21 mouse cellular contexts compared by ENCODE assay signal in genomic region chr7:44534242-44534641, GRCm38 (mm10). TPM values are rescaled to one million over a fixed set of nuclear protein-coding genes. Genes with fewer than 3 reads are reported as not detected.
DNase-seq lines count a peak whose midpoint lies in the region; ATAC-seq and TF ChIP-seq lines count a peak whose summit lies in the region.
"Had no signal": no experiment of that assay in that cellular context is flagged by ENCODE, and none has a peak within 500 bp of the region (broad histone marks: within the 10 kb centered on the region; RNA-seq: fewer than 3 reads in every experiment).

No protein-coding gene starts in this region.

- H3K27me3 ChIP-seq in E14TG2a.4 (ENCODE audit: insufficient read depth, low read length), result peaks cover 3% of the 10 kb centered on the region; the same call in 1 of the 2 replicates
- H3K27me3 ChIP-seq: stomach, embryonic 15.5 days had no signal

- H3K4me3 ChIP-seq in lung, adult 2 months (replicated peaks; ENCODE audit: extremely low read depth, low read depth, low read length), result no peak overlapping the region
- peak overlapping the region; percentile 59 for H3K4me3 ChIP-seq in E14TG2a.4 (replicated peaks; ENCODE audit: low read length)
- H3K4me3 ChIP-seq: gastrocnemius, adult 2 months; heart, adult 2 months; limb, embryonic 15.5 days; stomach, embryonic 15.5 days had no signal

- no peak for TF ChIP-seq POLR2A in lung, adult 2 months (IDR thresholded peaks at IDR 0.05; ENCODE audit: borderline replicate concordance, extremely low read depth, low read depth, low read length)

- no peaks in the 10 kb centered on the region for H3K9me3 ChIP-seq in E14TG2a.4 (ENCODE audit: low read length)
- H3K9me3 ChIP-seq: limb, embryonic 15.5 days; stomach, embryonic 15.5 days had no signal

- peak; percentile 76 for ATAC-seq in megakaryocyte, adult 5-6 weeks (ENCODE audit: poor library complexity, severe bottlenecking)
- ATAC-seq: forebrain, postnatal 0 days; hindbrain, postnatal 0 days; midbrain, embryonic 16.5 days had no signal

- TF ChIP-seq CTCF in lung, adult 2 months (IDR thresholded peaks at IDR 0.05; ENCODE audit: insufficient read depth, low read length), result no peak
- no peak for TF ChIP-seq CTCF in E14TG2a.4 (conservative IDR thresholded peaks at IDR 0.05; ENCODE audit: low read length)

- peaks cover 76% of the 10 kb centered on the region for H3K36me3 ChIP-seq in E14TG2a.4 (ENCODE audit: insufficient read depth, low read length)

- intact Hi-C loops in heart, postnatal 36 days (cut with DNase I), result no loop called here

- peak; percentile 29 for DNase-seq in lung, postnatal 10 days
- no peak for DNase-seq in lung, adult 2 months
- peak; percentile 60 to 68 for DNase-seq in spleen, postnatal 14 days (ENCODE audit: low spot score in 2 of 2)
- DNase-seq in right cerebral cortex, postnatal 14 days, result no peak
- DNase-seq in MN1 (ENCODE audit: low spot score), result no peak
- DNase-seq in heart, postnatal 36 days, result no peak
- DNase-seq: adrenal gland, adult 8-10 months; cerebellum, adult 11 months; forebrain, postnatal 0 days; gastrocnemius, adult 2 months; heart, postnatal 10 days; kidney, adult 9 months; kidney, postnatal 36 days had no signal

- H3K4me1 ChIP-seq in lung, adult 2 months (ENCODE audit: control insufficient read depth, insufficient read depth, low read length), result no peaks in the 10 kb centered on the region; the same call in 1 of the 2 replicates
- H3K4me1 ChIP-seq in E14TG2a.4 (replicated peaks; ENCODE audit: low read depth, low read length), result peaks cover 100% of the 10 kb centered on the region
- H3K4me1 ChIP-seq: stomach, embryonic 15.5 days had no signal

- WGBS in lung, adult 2 months, result 84% methylated on average over 12 of the region's 13 CpGs

RNA-seq across cellular contexts. Expression of gene Spib, which starts 2.4 kb away (rescaled TPM):
- 11.2 and 11.7 TPM in 2 replicates for polyA plus RNA-seq in lung, adult 2 months (2012; rRNA removed)
- 3.2 and 3.8 TPM in 2 replicates for total RNA-seq in megakaryocyte, adult 5-6 weeks (2015)
- total RNA-seq in megakaryocyte, adult 5-6 weeks (2017), result 4.1 and 6.4 TPM in 2 replicates
- total RNA-seq in heart, postnatal 36 days (2021), result under 1 TPM; 0.31 to 0.51 TPM
- polyA plus RNA-seq: forebrain, postnatal 0 days; hindbrain, postnatal 0 days; midbrain, embryonic 16.5 days had no signal

RNA-seq across cellular contexts. Expression of gene Mybpc2, which starts 9.8 kb away (rescaled TPM):
- 1.0 and 10.5 TPM in 2 replicates for polyA plus RNA-seq in lung, adult 2 months (2012; rRNA removed)
- total RNA-seq in megakaryocyte, adult 5-6 weeks (2015), result not detected in 2 replicates
- total RNA-seq in megakaryocyte, adult 5-6 weeks (2017), result not detected in 2 replicates
- 10 to 100 TPM; 16.5 to 20.1 TPM for total RNA-seq in heart, postnatal 36 days (2021)
- polyA plus RNA-seq: brain, embryonic 14.5 days had no signal

RNA-seq across cellular contexts. Expression of gene Pold1, which starts 14.4 kb away (rescaled TPM):
- 34.3 and 38.3 TPM in 2 replicates for polyA plus RNA-seq in lung, adult 2 months (2012; rRNA removed)
- total RNA-seq in megakaryocyte, adult 5-6 weeks (2015), result 36.1 and 44.3 TPM in 2 replicates
- total RNA-seq in megakaryocyte, adult 5-6 weeks (2017), result 39.4 and 48.4 TPM in 2 replicates
- total RNA-seq in heart, postnatal 36 days (2021), result 10 to 100 TPM; 11.9 to 14.0 TPM

RNA-seq across cellular contexts. Expression of gene Nr1h2, which starts 19.5 kb away (rescaled TPM):
- polyA plus RNA-seq in lung, adult 2 months (2012; rRNA removed), result 194 and 216 TPM in 2 replicates
- total RNA-seq in megakaryocyte, adult 5-6 weeks (2015), result 47.4 and 51.5 TPM in 2 replicates
- total RNA-seq in megakaryocyte, adult 5-6 weeks (2017), result 50.7 and 70.7 TPM in 2 replicates
- 10 to 100 TPM; 48.2 to 50.8 TPM for total RNA-seq in heart, postnatal 36 days (2021)

RNA-seq across cellular contexts. Expression of gene Fam71e1, which starts 37.9 kb away (rescaled TPM):
- polyA plus RNA-seq in lung, adult 2 months (2012; rRNA removed), result 9.5 and 10.3 TPM in 2 replicates
- total RNA-seq in megakaryocyte, adult 5-6 weeks (2015), result 1.7 and 2.0 TPM in 2 replicates
- 0.12 TPM in 1 of 2 replicates, not detected in the other for total RNA-seq in megakaryocyte, adult 5-6 weeks (2017)
- 1 to 10 TPM; 3.1 to 3.2 TPM for total RNA-seq in heart, postnatal 36 days (2021)

Comparison
In these comparisons a context has a peak if more than half of its experiments do, and no peak if none do; other contexts are left out.
1. DNase-seq: peak in lung, postnatal 10 days (single experiment) and spleen, postnatal 14 days (2 of 2); none in lung, adult 2 months (single experiment), right cerebral cortex, postnatal 14 days (single experiment), MN1 (single experiment) and heart, postnatal 36 days (0 of 2).
2. RNA of gene Mybpc2, which starts 9.8 kb away (total RNA-seq): 16.5 to 20.1 TPM in heart, postnatal 36 days; not detected in megakaryocyte, adult 5-6 weeks; every median in the first group is over 10 times any median in the second.